Mouse (Mus musculus) testis, adult 2 months (tissue): Measurements from ENCODE around the gene Vdr.

ENCODE experiments used
- CTCF ChIP-seq: fragments of 200-500 bp; IDR thresholded peaks from 2 replicates; pipeline ENCODE4 v1.5.1; 2012; ENCODE audit warnings: low read depth, mild to moderate bottlenecking, inconsistent platforms, low read length, moderate library complexity; ENCODE audit not compliant: control insufficient read depth, insufficient read depth, insufficient replicate concordance
- POLR2A ChIP-seq: fragments of 200-500 bp; IDR thresholded peaks from 2 replicates; pipeline ENCODE4 v1.6.1; 2012; ENCODE audit warnings: low read depth, mild to moderate bottlenecking, inconsistent platforms, low read length, moderate library complexity; ENCODE audit not compliant: control insufficient read depth

DNA sequence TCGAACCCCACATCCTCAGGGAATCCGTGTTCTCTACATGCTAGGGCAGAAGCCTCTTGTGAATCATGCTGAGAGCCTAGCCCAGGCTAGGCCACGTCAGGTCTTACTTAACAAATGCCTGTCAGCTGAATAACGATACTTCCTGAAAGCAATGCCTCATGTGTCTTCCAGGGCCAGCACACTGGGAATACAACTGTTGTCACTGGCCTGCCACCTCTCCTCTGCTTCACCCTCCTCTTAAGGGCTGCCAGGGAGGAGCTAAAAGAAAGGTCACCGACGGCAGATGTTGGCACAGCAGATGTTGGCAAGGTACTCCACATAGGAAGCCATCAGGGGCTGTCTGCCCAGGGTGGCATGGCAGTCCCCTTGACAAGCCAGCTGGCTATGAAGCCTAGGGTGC, 86.4 kb downstream of the Vdr start:
- TF ChIP-seq CTCF (no peak), POLR2A (no peak)
